Mouse (Mus musculus) erythroblast, embryonic 14.5 days (primary cell): ENCODE measurements around the gene Tmem274. TPM values are rescaled to one million over a fixed set of nuclear protein-coding genes. Genes with fewer than 3 reads are reported as not detected.

Experiments
- H3K27me3 ChIP-seq: 2 replicates; pipeline ENCODE4 v1.6.1; 2012; ENCODE audit warnings: inconsistent platforms; ENCODE audit not compliant: control insufficient read depth
- H3K36me3 ChIP-seq: 2 replicates; pipeline ENCODE4 v1.6.1; 2012; ENCODE audit warnings: mild to moderate bottlenecking, inconsistent platforms; ENCODE audit not compliant: control insufficient read depth
- H3K4me1 ChIP-seq: 2 replicates; pipeline ENCODE4 v1.6.1; 2012; ENCODE audit warnings: inconsistent platforms; ENCODE audit not compliant: control insufficient read depth
- H3K4me3 ChIP-seq: replicated peaks from 2 replicates; pipeline ENCODE3; 2012; ENCODE audit warnings: moderate library complexity, mild to moderate bottlenecking, inconsistent platforms
- H3K9me3 ChIP-seq: 2 replicates; pipeline ENCODE4 v1.6.1; 2012; ENCODE audit warnings: low read length, inconsistent platforms, mixed read lengths; ENCODE audit not compliant: control insufficient read depth
- GATA1 ChIP-seq: IDR thresholded peaks from 2 replicates; pipeline ENCODE4 v1.6.1; 2012; ENCODE audit warnings: low read length, inconsistent platforms, mixed read lengths
- TAL1 ChIP-seq: IDR thresholded peaks from 3 replicates; pipeline ENCODE4 v1.6.1; 2012; ENCODE audit warnings: low read length, inconsistent platforms, mixed read lengths
- polyA plus RNA-seq: library from polyadenylated mRNA; stranded (reverse); fragments of >175 nt; gene quantifications from 2 replicates; pipeline ENCODE4 v1.2.3, GENCODE M21; 2012

Gene Tmem274
- polyA plus RNA-seq, 1 experiment: not detected

GRCm38 (mm10) chr4:149529691-149530090 is 52.5 kb downstream of the Tmem274 start:
- TF ChIP-seq GATA1 (no peak), TAL1 (no peak)
- no peaks in the 10 kb centered on the region for H3K9me3 ChIP-seq
- H3K4me3 ChIP-seq: no peak overlapping the region
- no peaks in the 10 kb centered on the region for H3K4me1 ChIP-seq
- no peaks in the 10 kb centered on the region for H3K36me3 ChIP-seq
- no peaks in the 10 kb centered on the region for H3K27me3 ChIP-seq

Other genes with a start within 250 kb of the Tmem274 start
- gene Kif1b, start 169.7 kb upstream of the Tmem274 start, polyA plus RNA-seq: 0.02 TPM in 1 of 2 replicates, not detected in the other
- gene Ube4b, start 50.6 kb upstream of the Tmem274 start, polyA plus RNA-seq: 14.2 and 15.0 TPM in 2 replicates
- not detected in 2 replicates for gene Rbp7, start 22.4 kb upstream of the Tmem274 start, polyA plus RNA-seq
- gene Nmnat1, start 7.8 kb downstream of the Tmem274 start, polyA plus RNA-seq: 0.10 and 0.17 TPM in 2 replicates
- 0.29 and 0.58 TPM in 2 replicates for gene Lzic, start 7.9 kb downstream of the Tmem274 start, polyA plus RNA-seq
- gene Ctnnbip1, start 40.9 kb downstream of the Tmem274 start, polyA plus RNA-seq: 0.18 and 0.54 TPM in 2 replicates
- gene Clstn1, start 109.1 kb downstream of the Tmem274 start, polyA plus RNA-seq: 0.05 and 0.08 TPM in 2 replicates
- gene Pik3cd, start 225.2 kb downstream of the Tmem274 start, polyA plus RNA-seq: 0.13 and 0.31 TPM in 2 replicates